Mouse (Mus musculus) MEL (cell line): ENCODE data around the gene Immp1l. TPM values are rescaled to one million over a fixed set of nuclear protein-coding genes. Genes with fewer than 3 reads are reported as not detected.

Source experiments
- DNase-seq: peaks from one replicate; pipeline ENCODE4 v3.0.0; 2011; ENCODE audit warnings: low read depth, low spot score
- H3K27ac ChIP-seq: 2 replicates; pipeline ENCODE4 v1.5.1; 2012; ENCODE audit warnings: low read depth, mild to moderate bottlenecking, control low read depth, low read length, moderate library complexity; ENCODE audit not compliant: control insufficient read depth
- H3K27me3 ChIP-seq, 2 experiments: fragments of 150-350 bp in 1 of 2; sonication (generic) in 1 of 2; 2 replicates each; pipeline ENCODE4 v1.6.1; 2012; ENCODE audit warnings: low read length in 2 of 2, mild to moderate bottlenecking in 2 of 2, improper control_type of control experiment in 1 of 2, moderate library complexity in 1 of 2; ENCODE audit not compliant: insufficient read depth in 2 of 2, control insufficient read depth in 1 of 2
- H3K36me3 ChIP-seq, 2 experiments: 2 replicates each; pipeline ENCODE4 v1.6.1; 2012 to 2014; ENCODE audit warnings: low read length in 2 of 2, improper control_type of control experiment in 1 of 2, inconsistent platforms in 1 of 2, mild to moderate bottlenecking in 1 of 2; ENCODE audit not compliant: insufficient read depth in 2 of 2, control insufficient read depth in 1 of 2
- H3K4me1 ChIP-seq, 2 experiments: fragments of 150-350 bp in 1 of 2; sonication (generic) in 1 of 2; 2 replicates each; pipeline ENCODE4 v1.6.1; 2012; ENCODE audit warnings: low read length in 2 of 2, improper control_type of control experiment in 1 of 2, mild to moderate bottlenecking in 1 of 2; ENCODE audit not compliant: insufficient read depth in 2 of 2, control insufficient read depth in 1 of 2
- H3K4me3 ChIP-seq, 2 experiments: fragments of 150-350 bp in 1 of 2; sonication (generic) in 1 of 2; 2 replicates each; pipeline ENCODE4 v1.5.1; 2012; ENCODE audit warnings: low read depth in 2 of 2, low read length in 2 of 2, mild to moderate bottlenecking in 2 of 2, moderate library complexity in 2 of 2, control low read depth in 1 of 2, improper control_type of control experiment in 1 of 2; ENCODE audit not compliant: control insufficient read depth in 1 of 2, insufficient read depth in 1 of 2
- H3K79me2 ChIP-seq: 2 replicates; pipeline ENCODE4 v1.6.1; 2012; ENCODE audit warnings: mild to moderate bottlenecking, low read length, moderate library complexity; ENCODE audit not compliant: control insufficient read depth, poor library complexity, insufficient read depth
- H3K9ac ChIP-seq: 2 replicates; pipeline ENCODE4 v1.6.1; 2012; ENCODE audit warnings: low read depth, mild to moderate bottlenecking, control low read depth, low read length, moderate library complexity; ENCODE audit not compliant: control insufficient read depth, poor library complexity, severe bottlenecking
- H3K9me3 ChIP-seq: fragments of 150-350 bp; sonication (generic); replicated peaks from 2 replicates; pipeline ENCODE4 v1.6.1; 2012; ENCODE audit warnings: mild to moderate bottlenecking, low read length, improper control_type of control experiment, moderate library complexity; ENCODE audit not compliant: insufficient read depth
- BHLHE40 ChIP-seq: IDR thresholded peaks from 2 replicates; pipeline ENCODE4 v1.6.1; 2012; ENCODE audit warnings: low read depth, mild to moderate bottlenecking, inconsistent platforms, low read length, improper control_type of control experiment, borderline replicate concordance
- CHD1 ChIP-seq: IDR thresholded peaks from 2 replicates; pipeline ENCODE4 v1.6.1; 2012; ENCODE audit warnings: low read depth, mild to moderate bottlenecking, inconsistent platforms, low read length, improper control_type of control experiment
- CTCF ChIP-seq, 3 experiments: IDR thresholded peaks in 2 of 3; conservative IDR thresholded peaks in 1 of 3; 2 replicates each; pipeline ENCODE4 v1.5.1; 2011 to 2012; ENCODE audit warnings: low read length in 3 of 3, low read depth in 2 of 3, mild to moderate bottlenecking in 2 of 3, improper control_type of control experiment in 1 of 3, inconsistent platforms in 1 of 3, mixed read lengths in 1 of 3, moderate library complexity in 1 of 3; ENCODE audit not compliant: control insufficient read depth in 1 of 3, insufficient read depth in 1 of 3, poor library complexity in 1 of 3, severe bottlenecking in 1 of 3
- E2F4 ChIP-seq: IDR thresholded peaks from 2 replicates; pipeline ENCODE4 v1.6.1; 2011; ENCODE audit warnings: low read depth, low read length, improper control_type of control experiment, borderline replicate concordance
- ELF1 ChIP-seq: IDR thresholded peaks from 2 replicates; pipeline ENCODE4 v1.6.1; 2014; ENCODE audit warnings: low read depth, mild to moderate bottlenecking, inconsistent platforms, low read length, improper control_type of control experiment, moderate library complexity
- ETS1 ChIP-seq: IDR thresholded peaks from 2 replicates; pipeline ENCODE4 v1.6.1; 2012; ENCODE audit warnings: low read depth, mild to moderate bottlenecking, inconsistent platforms, low read length, improper control_type of control experiment, moderate library complexity
- GATA1 ChIP-seq: IDR thresholded peaks from 2 replicates; pipeline ENCODE4 v1.6.1; 2011; ENCODE audit warnings: low read depth, low read length, improper control_type of control experiment
- HCFC1 ChIP-seq: IDR thresholded peaks from 2 replicates; pipeline ENCODE4 v1.6.1; 2012; ENCODE audit warnings: low read depth, mild to moderate bottlenecking, inconsistent platforms, low read length, improper control_type of control experiment, moderate library complexity
- JUND ChIP-seq: IDR thresholded peaks from 2 replicates; pipeline ENCODE4 v1.6.1; 2011; ENCODE audit warnings: low read depth, mild to moderate bottlenecking, improper control_type of control experiment, low read length
- KAT2A ChIP-seq: conservative IDR thresholded peaks from 2 replicates; pipeline ENCODE4 v1.6.1; 2012; ENCODE audit warnings: low read depth, low read length, improper control_type of control experiment, inconsistent platforms
- MXI1 ChIP-seq: IDR thresholded peaks from 2 replicates; pipeline ENCODE4 v1.6.1; 2011; ENCODE audit warnings: mild to moderate bottlenecking, low read depth, low read length, improper control_type of control experiment
- MYB ChIP-seq: IDR thresholded peaks from 2 replicates; pipeline ENCODE4 v1.6.1; 2011; ENCODE audit warnings: mild to moderate bottlenecking, low read depth, low read length, improper control_type of control experiment
- MYC ChIP-seq: IDR thresholded peaks from 2 replicates; pipeline ENCODE4 v1.6.1; 2011; ENCODE audit warnings: low read depth, mild to moderate bottlenecking, low read length, improper control_type of control experiment, moderate library complexity
- NRF1 ChIP-seq: IDR thresholded peaks from 2 replicates; pipeline ENCODE4 v1.6.1; 2014; ENCODE audit warnings: low read depth, mild to moderate bottlenecking, inconsistent platforms, low read length, improper control_type of control experiment, moderate library complexity; ENCODE audit not compliant: poor library complexity, insufficient read depth, severe bottlenecking
- POLR2AphosphoS2 ChIP-seq: IDR thresholded peaks from 2 replicates; pipeline ENCODE4 v1.6.1; 2011; ENCODE audit warnings: low read length, improper control_type of control experiment
- POLR2AphosphoS5 ChIP-seq: IDR thresholded peaks from 2 replicates; pipeline ENCODE4 v1.6.1; 2012; ENCODE audit warnings: low read depth, borderline replicate concordance, mild to moderate bottlenecking, inconsistent platforms, low read length, moderate library complexity, mixed read lengths
- RAD21 ChIP-seq: IDR thresholded peaks from 2 replicates; pipeline ENCODE4 v1.6.1; 2011; ENCODE audit warnings: mild to moderate bottlenecking, low read depth, low read length, improper control_type of control experiment
- RCOR1 ChIP-seq: IDR thresholded peaks from 2 replicates; pipeline ENCODE4 v1.6.1; 2012; ENCODE audit warnings: low read depth, mild to moderate bottlenecking, inconsistent platforms, low read length, improper control_type of control experiment
- SMC3 ChIP-seq: IDR thresholded peaks from 2 replicates; pipeline ENCODE4 v1.6.1; 2011; ENCODE audit warnings: low read depth, low read length, improper control_type of control experiment
- TAL1 ChIP-seq: IDR thresholded peaks from 2 replicates; pipeline ENCODE4 v1.6.1; 2012; ENCODE audit warnings: mild to moderate bottlenecking, inconsistent platforms, low read length, moderate library complexity, mixed read lengths
- TBP ChIP-seq: IDR thresholded peaks from 2 replicates; pipeline ENCODE4 v1.8.0; 2011; ENCODE audit warnings: low read depth, low read length, improper control_type of control experiment
- TCF12 ChIP-seq: IDR thresholded peaks from 2 replicates; pipeline ENCODE4 v1.6.1; 2014; ENCODE audit warnings: low read depth, mild to moderate bottlenecking, inconsistent platforms, low read length, improper control_type of control experiment, moderate library complexity
- USF2 ChIP-seq, 2 experiments: IDR thresholded peaks; 2 replicates each; pipeline ENCODE4 v1.6.1; 2011 to 2012; ENCODE audit warnings: improper control_type of control experiment in 2 of 2, low read length in 2 of 2, borderline replicate concordance in 1 of 2, inconsistent platforms in 1 of 2, low read depth in 1 of 2, mild to moderate bottlenecking in 1 of 2; ENCODE audit not compliant: insufficient read depth in 1 of 2
- ZKSCAN1 ChIP-seq: IDR thresholded peaks from 2 replicates; pipeline ENCODE4 v1.6.1; 2012; ENCODE audit warnings: low read depth, mild to moderate bottlenecking, inconsistent platforms, low read length, improper control_type of control experiment, moderate library complexity
- ZMIZ1 ChIP-seq: IDR thresholded peaks from 2 replicates; pipeline ENCODE4 v1.6.1; 2012; ENCODE audit warnings: low read depth, mild to moderate bottlenecking, inconsistent platforms, low read length, improper control_type of control experiment, moderate library complexity
- ZNF384 ChIP-seq: IDR thresholded peaks from 2 replicates; pipeline ENCODE4 v1.6.1; 2012; ENCODE audit warnings: low read depth, mild to moderate bottlenecking, inconsistent platforms, low read length, improper control_type of control experiment
- polyA plus RNA-seq, 2 experiments: library from polyadenylated mRNA; stranded (reverse) in 1 of 2; unstranded in 1 of 2; fragments of >175 nt in 1 of 2; fragments of >200 nt in 1 of 2; gene quantifications; 2 replicates each; pipeline versions ENCODE4 v1.2.1 to v1.2.4; 2012; ENCODE audit warnings: low replicate concordance in 2 of 2, low read depth in 1 of 2; ENCODE audit not compliant: insufficient read length in 2 of 2, insufficient read depth in 1 of 2, missing spikeins in 1 of 2
- total RNA-seq: library from RNA; depleted of rRNA; stranded (reverse); fragments of 300-350 nt; gene quantifications from 2 replicates; pipeline ENCODE4 v1.2.3, GENCODE M21; 2012

Gene Immp1l
- total and polyA plus RNA-seq, 3 experiments, result 44.7 to 156 (median 55.4) TPM

DNA sequence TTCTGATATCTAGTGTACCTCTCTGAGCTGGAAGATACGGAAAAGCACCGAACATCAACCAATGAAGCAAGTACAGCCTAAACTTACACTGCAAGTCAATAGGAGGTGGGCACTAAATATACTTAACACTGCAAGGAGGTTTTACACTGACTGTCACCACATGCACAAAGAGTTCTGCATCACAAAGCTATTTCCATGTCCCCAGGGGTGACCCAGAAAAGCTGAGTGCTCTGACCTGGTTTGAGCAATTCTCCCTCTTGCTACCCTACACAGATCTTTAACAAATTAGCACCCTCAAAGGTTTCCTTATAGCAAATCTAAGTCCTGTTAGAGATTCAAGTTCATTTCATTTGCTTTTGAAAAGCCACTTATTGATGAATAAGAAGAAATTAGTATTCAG is 73.6 kb downstream of the Immp1l start:
- H3K27ac ChIP-seq, result no peak overlapping the region
- no peak for TF ChIP-seq POLR2AphosphoS5
- TF ChIP-seq NRF1, result no peak
- TF ChIP-seq ETS1, result no peak
- no peak for TF ChIP-seq ZKSCAN1
- no peak for TF ChIP-seq SMC3
- no peak for TF ChIP-seq MYC
- no peak for TF ChIP-seq ELF1
- TF ChIP-seq GATA1, result no peak
- TF ChIP-seq TAL1, result no peak
- TF ChIP-seq KAT2A, result no peak
- no peak for TF ChIP-seq BHLHE40
- no peak for TF ChIP-seq HCFC1
- TF ChIP-seq RCOR1, result no peak
- TF ChIP-seq TCF12, result no peak
- TF ChIP-seq E2F4, result no peak
- TF ChIP-seq TBP, result no peak
- no peak for TF ChIP-seq CHD1
- no peak for TF ChIP-seq MXI1
- TF ChIP-seq JUND, result no peak
- peaks cover 2 to 3% of the 10 kb centered on the region in 2 experiments; a peak in 2 of 4 replicates for H3K4me1 ChIP-seq
- H3K4me3 ChIP-seq, result no peak overlapping the region
- no peaks in the 10 kb centered on the region for H3K79me2 ChIP-seq
- no peaks in the 10 kb centered on the region for H3K27me3 ChIP-seq
- H3K9me3 ChIP-seq, result no peaks in the 10 kb centered on the region
- no peak for DNase-seq
- peaks cover 0 to 15% of the 10 kb centered on the region in 2 experiments; a peak in 3 of 4 replicates for H3K36me3 ChIP-seq
- H3K9ac ChIP-seq, result no peak overlapping the region

DNA sequence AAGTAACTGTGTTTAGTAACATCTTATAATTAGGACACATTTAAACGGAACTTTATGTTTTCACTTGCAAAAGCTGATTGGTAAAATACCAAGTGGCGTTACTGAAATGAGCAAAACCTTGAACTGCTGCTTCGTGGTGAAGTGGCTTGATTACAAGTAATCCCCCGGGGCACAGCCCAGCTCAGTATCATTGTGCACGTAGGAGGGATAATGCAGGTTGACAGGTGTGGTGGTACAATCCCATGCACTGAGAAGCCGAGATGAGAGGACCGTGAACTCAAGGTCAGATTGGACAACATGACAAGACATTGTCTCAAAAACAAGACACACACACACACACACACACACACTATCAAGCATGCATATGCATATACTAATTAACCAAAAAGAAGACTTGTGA is 80.8 kb downstream of the Immp1l start:
- H3K27ac ChIP-seq, result no peak overlapping the region
- H3K4me3 ChIP-seq, result no peak overlapping the region
- no peak overlapping the region for H3K9ac ChIP-seq
- H3K9me3 ChIP-seq, result no peaks in the 10 kb centered on the region
- peaks cover 0 to 27% of the 10 kb centered on the region in 2 experiments; a peak in 2 of 4 replicates for H3K36me3 ChIP-seq
- TF ChIP-seq ZNF384 (no peak), MYC (no peak), TAL1 (no peak), RAD21 (no peak), GATA1 (no peak), USF2 (IDR thresholded peaks at IDR 0.05; ENCODE audit: borderline replicate concordance in 1 of 2, insufficient read depth in 1 of 2, low read depth in 1 of 2, low read length in 2 of 2) (no peak), ZMIZ1 (no peak), TBP (no peak), CHD1 (no peak), SMC3 (no peak), POLR2AphosphoS5 (no peak), NRF1 (no peak), CTCF (IDR thresholded peaks at IDR 0.05 in 2 of 3, conservative IDR thresholded peaks at IDR 0.05 in 1 of 3; ENCODE audit: control insufficient read depth in 1 of 3, insufficient read depth in 1 of 3, low read depth in 2 of 3, low read length in 3 of 3, poor library complexity in 1 of 3, severe bottlenecking in 1 of 3) (no peak), MYB (no peak), TCF12 (no peak), POLR2AphosphoS2 (no peak)
- peaks cover 2 to 12% of the 10 kb centered on the region in 2 experiments; a peak in 3 of 4 replicates for H3K4me1 ChIP-seq
- DNase-seq, result no peak
- H3K79me2 ChIP-seq, result peaks cover 2% of the 10 kb centered on the region; the same call in 1 of the 2 replicates
- H3K27me3 ChIP-seq, result no peaks in the 10 kb centered on the region
